Mouse (Mus musculus) stomach, postnatal 0 days (tissue): ENCODE measurements around the gene Ptprk.

Experiments used
- CTCF ChIP-seq: IDR thresholded peaks from 2 replicates; pipeline ENCODE4 v1.5.1; 2016; ENCODE audit warnings: antibody characterized with exemption, low read depth, mild to moderate bottlenecking, moderate library complexity
- EP300 ChIP-seq: optimal IDR thresholded peaks from 2 replicates; pipeline ENCODE3; 2016; ENCODE audit warnings: antibody characterized with exemption

DNA sequence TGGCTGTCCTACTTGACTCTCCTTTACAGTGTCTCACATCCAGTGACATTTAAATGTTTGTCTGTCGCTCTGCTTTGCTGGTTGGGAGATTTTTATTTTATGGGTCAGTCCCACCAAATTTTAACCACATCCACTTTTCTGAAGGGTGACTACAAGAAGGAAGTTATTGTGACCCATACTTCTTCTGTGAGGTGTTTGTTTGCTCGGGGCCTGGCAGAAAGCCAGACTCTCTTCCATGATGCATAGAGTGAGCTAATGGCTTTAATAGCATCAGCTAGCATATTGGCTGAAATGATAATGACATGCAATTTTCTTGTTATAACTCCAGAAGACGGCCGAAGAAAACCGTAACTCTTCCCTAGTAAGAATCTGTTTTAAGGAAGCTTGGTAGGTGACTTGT is 119.0 kb downstream of the Ptprk start:
- TF ChIP-seq CTCF (no peak), EP300 (no peak)
